Mouse (Mus musculus) small intestine, adult 2 months (tissue): Measurements from ENCODE around the gene Ntm.

Source experiments
- CTCF ChIP-seq: fragments of 200-500 bp; IDR thresholded peaks from 2 replicates; pipeline ENCODE4 v1.5.1; 2012; ENCODE audit warnings: low read depth, mild to moderate bottlenecking, control low read depth, inconsistent platforms, low read length, moderate library complexity, mixed read lengths; ENCODE audit not compliant: insufficient replicate concordance, insufficient read length; ENCODE audit errors: extremely low read depth
- POLR2A ChIP-seq: fragments of 200-500 bp; IDR thresholded peaks from 2 replicates; pipeline ENCODE4 v1.6.1; 2012; ENCODE audit warnings: low read depth, mild to moderate bottlenecking, control low read depth, inconsistent platforms, low read length, moderate library complexity

- no peak for TF ChIP-seq CTCF
- TF ChIP-seq POLR2A: no peak
Observed at GRCm38 (mm10) chr9:29434611-29435010, 528.3 kb downstream of the Ntm start.
